Mouse (Mus musculus) embryonic fibroblast, embryonic 13.5 days (primary cell): ENCODE results near the gene Zfp131.

Experiments
- CTCF ChIP-seq: IDR thresholded peaks from 2 replicates; pipeline ENCODE4 v1.5.1; 2011; ENCODE audit warnings: mild to moderate bottlenecking, control low read depth, low read length, moderate library complexity, borderline replicate concordance; ENCODE audit not compliant: insufficient read depth
- POLR2A ChIP-seq: IDR thresholded peaks from 2 replicates; pipeline ENCODE4 v1.6.1; 2011; ENCODE audit warnings: low read depth, mild to moderate bottlenecking, control low read depth, low read length, moderate library complexity

DNA sequence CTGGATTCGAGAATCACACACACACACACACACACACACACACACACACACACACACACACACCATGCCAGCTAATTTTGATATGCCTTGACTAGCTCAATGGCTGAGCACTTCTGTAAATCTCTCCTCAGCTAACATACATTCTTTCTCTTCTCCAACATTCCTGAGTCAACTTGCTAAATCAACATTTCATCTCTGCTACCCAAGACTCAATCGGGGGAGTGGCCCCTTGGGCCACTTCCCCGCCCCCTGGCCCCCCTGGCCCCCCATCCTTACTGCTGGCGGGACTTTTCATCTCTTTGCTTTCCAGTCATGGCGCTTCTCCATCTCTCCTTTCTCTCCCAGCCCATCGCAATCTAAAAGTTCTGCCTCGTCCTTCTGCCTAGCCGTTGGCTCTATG, 26.1 kb upstream of the Zfp131 start:
- no peak for TF ChIP-seq CTCF
- TF ChIP-seq POLR2A, result no peak
